Mouse (Mus musculus) lung, postnatal 0 days (tissue): ENCODE measurements at regions not wholly inside any gene's neighbourhood (a gene's known extent, or its start where the extent isn't known, plus 50 kb on each side); places are given as distances from the start of the nearest gene placed in this dataset.
A peak's percentile ranks its signal among the peaks of the same experiment; 100 is the strongest.

Experiments
- ATAC-seq: fragments of 200-750 bp; cut with Nextera tagmentation; 2 replicates; pipeline ENCODE4 v1.8.0; 2017; ENCODE audit warnings: moderate library complexity
- DNase-seq: peaks from one replicate; pipeline ENCODE4 v3.0.0-alpha.2; 2016; ENCODE audit warnings: low spot score
- H3K27ac ChIP-seq: fragments of 300-500 bp; sonication (generic); 2 replicates; pipeline ENCODE4 v1.5.1; 2014; ENCODE audit warnings: antibody characterized with exemption, mild to moderate bottlenecking, low read length, mixed read lengths
- H3K27me3 ChIP-seq: fragments of 300-500 bp; sonication (generic); replicated peaks from 2 replicates; pipeline ENCODE4 v1.6.1; 2014; ENCODE audit warnings: low read length, mixed read lengths; ENCODE audit not compliant: insufficient read depth
- H3K36me3 ChIP-seq: fragments of 300-500 bp; sonication (generic); 2 replicates; pipeline ENCODE4 v1.6.1; 2014; ENCODE audit warnings: low read length, mixed read lengths; ENCODE audit not compliant: insufficient read depth
- H3K4me1 ChIP-seq: fragments of 300-500 bp; sonication (generic); 2 replicates; pipeline ENCODE4 v1.6.1; 2014; ENCODE audit warnings: antibody characterized with exemption, low read depth, low read length, mixed read lengths; ENCODE audit not compliant: insufficient read depth
- H3K4me2 ChIP-seq: fragments of 300-500 bp; sonication (generic); replicated peaks from 2 replicates; pipeline ENCODE4 v1.6.1; 2014; ENCODE audit warnings: low read depth, mild to moderate bottlenecking, low read length, moderate library complexity, mixed read lengths
- H3K4me3 ChIP-seq: fragments of 300-500 bp; sonication (generic); 2 replicates; pipeline ENCODE4 v1.5.1; 2014; ENCODE audit warnings: low read depth, low read length
- H3K9ac ChIP-seq: fragments of 300-500 bp; sonication (generic); replicated peaks from 2 replicates; pipeline ENCODE4 v1.6.1; 2014; ENCODE audit warnings: low read depth, mild to moderate bottlenecking
- H3K9me3 ChIP-seq: fragments of 300-500 bp; sonication (generic); 2 replicates; pipeline ENCODE4 v1.6.1; 2016; ENCODE audit warnings: low read length, mixed read lengths
- CTCF ChIP-seq: IDR thresholded peaks from 2 replicates; pipeline ENCODE4 v1.5.1; 2016; ENCODE audit warnings: antibody characterized with exemption, mild to moderate bottlenecking
- EP300 ChIP-seq: IDR thresholded peaks from 2 replicates; pipeline ENCODE4 v1.6.1; 2016; ENCODE audit warnings: antibody characterized with exemption, mild to moderate bottlenecking, control low read depth
- WGBS: fragments of 180-500 bp; shearing (Covaris S2); extraction: QIAGEN DNeasy Blood & Tissue Kit; methylation state at CpG from one replicate; pipeline ENCODE4 v1.1.7; 2014; 5-methylcytosine and 5-hydroxymethylcytosine counted together

DNA sequence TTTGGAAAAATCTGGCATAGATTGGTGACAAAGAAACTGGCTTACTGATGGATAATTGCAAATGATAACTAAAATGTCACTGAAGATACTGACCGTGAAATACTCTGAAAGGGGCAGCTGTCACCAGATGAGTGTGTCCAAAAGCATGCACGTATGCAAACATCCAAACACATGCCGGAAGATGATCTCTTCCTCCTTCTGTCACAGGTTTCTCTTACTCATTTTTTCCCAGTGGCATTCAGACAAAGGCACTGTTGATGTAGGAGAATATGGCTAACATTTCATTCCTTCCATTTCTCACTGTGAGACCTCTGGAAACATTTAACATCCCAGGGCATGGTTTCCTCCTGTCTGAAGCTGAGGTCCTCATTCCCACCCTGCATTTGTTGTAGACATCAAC, 190.4 kb upstream of the Cpeb2 start:
- DNase-seq (no peak), ATAC-seq (no peak)
- H3K27ac ChIP-seq, result no peak overlapping the region
- 80% methylated on average over 3 of the region's 3 CpGs for WGBS
- no peak overlapping the region for H3K4me2 ChIP-seq
- no peaks in the 10 kb centered on the region for H3K27me3 ChIP-seq
- no peak overlapping the region for H3K9ac ChIP-seq
- no peaks in the 10 kb centered on the region for H3K36me3 ChIP-seq
- H3K4me3 ChIP-seq, result no peak overlapping the region
- H3K9me3 ChIP-seq, result no peaks in the 10 kb centered on the region
- no peaks in the 10 kb centered on the region for H3K4me1 ChIP-seq
- TF ChIP-seq CTCF (no peak), EP300 (no peak)

DNA sequence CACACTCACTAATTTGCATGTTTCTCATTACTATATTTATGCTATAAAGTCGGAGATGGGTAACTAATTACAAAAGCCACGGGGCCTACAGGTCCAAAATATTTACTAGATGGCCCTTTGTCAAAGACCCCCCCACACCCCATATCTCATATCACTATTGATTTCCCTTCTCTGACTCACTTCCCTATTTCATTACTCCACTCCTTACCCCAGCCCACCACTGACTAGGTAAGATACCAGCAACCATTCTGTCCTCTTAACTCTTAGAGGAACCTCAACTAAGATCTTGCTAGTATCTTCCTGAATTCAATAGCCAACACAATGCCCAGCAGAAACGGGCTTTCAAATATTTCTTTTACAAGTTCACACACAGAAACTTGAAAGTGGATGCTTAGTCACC, 187.1 kb upstream of the Cpeb2 start:
- 67% methylated on average over 3 of the region's 3 CpGs for WGBS
- no peak for ATAC-seq
- no peaks in the 10 kb centered on the region for H3K36me3 ChIP-seq

DNA sequence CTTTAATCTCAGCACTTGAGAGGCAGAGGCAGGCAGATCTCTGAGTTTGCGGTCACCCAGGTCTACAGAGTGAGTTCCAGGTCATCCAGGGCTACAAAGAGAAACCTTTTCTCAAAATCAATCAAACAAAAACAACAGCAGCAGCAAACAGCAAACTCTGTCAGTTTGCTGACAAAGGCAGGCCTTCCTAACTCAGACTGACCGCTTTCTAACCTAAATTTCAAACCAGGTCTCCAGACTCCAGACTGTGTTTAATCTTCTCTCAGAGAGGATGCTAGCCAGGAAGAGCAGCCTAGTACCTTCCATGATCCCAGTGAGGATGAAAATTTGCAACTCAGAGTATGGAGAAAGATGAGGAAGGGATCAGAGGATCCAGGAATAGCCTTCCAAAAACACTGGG, 185.7 kb upstream of the Cpeb2 start:
- Histone ChIP-seq H3K4me1 (no peaks in the 10 kb centered on the region), H3K27me3 (no peaks in the 10 kb centered on the region), H3K9me3 (no peaks in the 10 kb centered on the region), H3K36me3 (no peaks in the 10 kb centered on the region), H3K4me3 (no peak overlapping the region), H3K27ac (no peak overlapping the region), H3K9ac (no peak overlapping the region), H3K4me2 (no peak overlapping the region)
- TF ChIP-seq CTCF (no peak), EP300 (no peak)
- DNase-seq (no peak), ATAC-seq (no peak)
- WGBS, result 94% methylated on average over 2 of the region's 2 CpGs

More for the DNA sequence above, 187.1 kb upstream of the Cpeb2 start:
- no peak for DNase-seq
- H3K27ac ChIP-seq, result no peak overlapping the region
- H3K4me3 ChIP-seq, result no peak overlapping the region
- no peaks in the 10 kb centered on the region for H3K9me3 ChIP-seq
- H3K9ac ChIP-seq, result no peak overlapping the region
- H3K4me2 ChIP-seq, result no peak overlapping the region
- H3K4me1 ChIP-seq, result no peaks in the 10 kb centered on the region
- no peaks in the 10 kb centered on the region for H3K27me3 ChIP-seq
- TF ChIP-seq CTCF (no peak), EP300 (no peak)

DNA sequence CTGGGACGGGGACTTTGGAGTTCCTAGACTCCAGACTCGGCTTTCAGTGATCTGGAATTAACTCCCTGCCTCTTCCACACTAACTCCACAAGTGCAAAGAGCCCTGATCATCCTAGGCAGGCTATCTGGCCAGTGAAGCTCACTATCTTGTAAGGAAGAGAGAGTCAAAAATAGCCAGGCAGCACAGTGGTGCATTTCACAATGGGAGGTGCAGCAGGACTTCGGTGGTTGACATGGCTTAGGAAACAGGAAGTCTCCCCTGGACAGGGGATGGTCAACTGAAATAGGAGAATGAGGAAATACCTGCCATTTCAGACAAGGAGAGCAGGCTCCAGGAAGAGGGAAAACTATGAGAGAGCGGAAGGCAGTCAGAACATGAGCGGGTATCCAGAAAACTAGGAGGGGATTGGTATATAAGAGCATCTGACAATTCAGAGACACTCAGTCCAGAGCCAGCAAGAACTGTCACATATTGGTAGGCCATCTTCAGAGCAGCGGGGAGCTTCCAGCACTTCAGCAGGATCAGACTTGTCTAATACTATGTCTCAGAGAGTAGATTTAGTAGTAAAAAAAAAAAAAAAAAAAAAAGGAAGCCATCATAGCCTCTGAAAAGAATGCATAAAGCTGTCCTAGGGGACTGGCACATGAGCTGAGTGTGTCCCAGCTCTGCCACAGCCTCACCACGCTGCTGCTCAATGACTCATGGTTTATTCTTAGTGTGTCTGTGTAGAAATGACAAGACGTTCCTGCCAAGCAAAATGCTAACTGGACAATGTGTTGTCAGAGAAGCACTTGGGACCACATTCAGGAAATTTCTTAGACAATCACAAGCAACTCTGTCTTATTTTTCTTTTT, 184.5 kb upstream of the Cpeb2 start:
- TF ChIP-seq EP300 (no peak), CTCF (no peak)

DNA sequence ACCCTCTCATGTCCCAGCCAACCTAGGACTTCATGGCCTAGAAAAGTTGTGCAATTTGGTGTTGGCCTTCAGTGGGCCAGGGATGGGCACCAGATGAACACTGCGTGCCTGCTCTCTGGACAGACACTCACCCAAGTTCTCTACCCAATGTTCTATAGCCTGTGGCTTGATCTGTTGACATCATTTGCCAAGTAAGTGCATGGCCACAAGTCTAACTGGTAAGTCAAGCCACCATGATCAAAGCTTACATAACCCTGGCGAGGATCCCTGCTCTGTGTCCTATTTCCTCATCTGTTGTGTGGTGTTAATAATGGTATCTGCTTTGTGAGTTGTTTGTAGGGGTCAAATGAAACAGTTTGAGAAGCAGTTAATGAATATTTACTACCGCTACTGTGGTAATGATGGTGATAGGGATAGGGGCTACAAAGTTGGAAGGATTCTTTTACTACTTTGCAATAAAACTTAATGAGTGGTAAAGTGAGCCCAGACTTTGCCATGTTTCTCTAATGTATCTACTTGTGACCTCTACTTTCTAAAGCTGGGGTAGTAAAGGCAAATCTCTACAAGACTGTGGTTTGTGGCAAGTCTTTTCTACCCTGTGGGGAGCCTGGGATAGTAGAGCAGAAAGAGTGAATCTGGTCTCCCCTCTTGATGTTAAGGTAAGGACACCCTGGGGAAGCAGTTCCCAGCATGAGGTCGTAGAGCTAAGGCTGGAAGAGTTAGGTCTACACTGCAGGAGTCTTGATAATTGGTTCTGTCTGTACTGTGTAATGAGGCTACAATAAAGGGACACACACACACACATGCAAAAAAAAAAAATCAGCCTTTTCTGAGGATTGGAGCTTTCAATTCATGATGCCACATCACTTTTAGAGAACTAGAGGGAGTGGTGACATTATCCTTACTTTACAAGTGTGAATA, 183.3 kb upstream of the Cpeb2 start:
- H3K27ac ChIP-seq, result no peak overlapping the region
- no peak overlapping the region for H3K9ac ChIP-seq
- no peaks in the 10 kb centered on the region for H3K27me3 ChIP-seq
- 77% methylated on average over 4 of the region's 4 CpGs for WGBS
- no peak overlapping the region for H3K4me2 ChIP-seq
- H3K4me1 ChIP-seq, result no peaks in the 10 kb centered on the region
- H3K9me3 ChIP-seq, result no peaks in the 10 kb centered on the region
- no peak for DNase-seq
- H3K36me3 ChIP-seq, result no peaks in the 10 kb centered on the region
- no peak overlapping the region for H3K4me3 ChIP-seq
- ATAC-seq, result no peak
- TF ChIP-seq CTCF (no peak), EP300 (no peak)

More for the DNA sequence above, 184.5 kb upstream of the Cpeb2 start:
- WGBS, result 69% methylated on average over 8 of the region's 8 CpGs
- H3K9me3 ChIP-seq, result no peaks in the 10 kb centered on the region
- no peak overlapping the region for H3K27ac ChIP-seq
- no peaks in the 10 kb centered on the region for H3K27me3 ChIP-seq
- H3K4me2 ChIP-seq, result no peak overlapping the region
- no peak overlapping the region for H3K4me3 ChIP-seq
- no peaks in the 10 kb centered on the region for H3K36me3 ChIP-seq
- H3K4me1 ChIP-seq, result no peaks in the 10 kb centered on the region
- ATAC-seq (peak; percentile 43), DNase-seq (peak; percentile 10)
- H3K9ac ChIP-seq, result no peak overlapping the region

DNA sequence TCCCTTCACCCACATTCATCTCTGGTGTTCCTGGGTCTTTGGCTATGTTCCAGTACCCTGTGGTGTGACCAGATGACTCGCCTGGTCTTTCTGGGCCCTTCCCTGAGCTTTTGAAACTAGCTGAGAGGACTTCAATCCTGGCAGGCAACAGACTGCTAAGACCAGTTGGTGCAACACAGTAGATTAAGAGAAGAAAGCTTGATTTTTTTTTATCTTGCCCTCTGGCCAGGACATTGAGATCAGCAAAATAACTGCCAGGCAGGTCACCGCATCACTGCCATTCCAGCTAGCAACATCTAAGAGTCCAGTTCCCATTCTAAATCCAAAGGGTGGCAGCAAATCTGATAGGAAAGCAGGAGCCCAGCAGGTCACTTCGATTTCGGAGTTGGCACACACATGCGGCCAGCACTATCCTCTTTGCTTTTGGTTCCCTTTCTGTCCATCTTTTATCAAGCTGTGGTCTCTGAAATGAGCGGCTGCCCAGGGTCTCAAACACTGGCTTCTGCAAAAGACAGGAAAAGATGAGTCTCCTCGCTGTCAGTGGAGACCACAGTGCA, 181.9 kb upstream of the Cpeb2 start:
- H3K4me2 ChIP-seq, result no peak overlapping the region
- ATAC-seq, result no peak
- no peak overlapping the region for H3K9ac ChIP-seq
- WGBS, result 85% methylated on average over 7 of the region's 7 CpGs
- no peak for DNase-seq
- no peak overlapping the region for H3K27ac ChIP-seq
- H3K9me3 ChIP-seq, result no peaks in the 10 kb centered on the region
- no peaks in the 10 kb centered on the region for H3K27me3 ChIP-seq
- H3K4me3 ChIP-seq, result no peak overlapping the region
- no peak for TF ChIP-seq EP300
- no peak for TF ChIP-seq CTCF
- no peaks in the 10 kb centered on the region for H3K36me3 ChIP-seq
- no peaks in the 10 kb centered on the region for H3K4me1 ChIP-seq
